Mouse (Mus musculus): ENCODE measurements around the gene Fez2. TPM values are rescaled to one million over a fixed set of nuclear protein-coding genes. Genes with fewer than 3 reads are reported as not detected.
A peak's percentile ranks its signal among the peaks of the same experiment; 100 is the strongest.

The Fez2 gene
- polyA plus RNA-seq, 1 experiment from 2014 or later, result 17.3 TPM

- H3K4me3 ChIP-seq (ENCODE audit: low read depth, low read length), result no peak overlapping the region
- 83% methylated on average over 2 of the region's 2 CpGs for WGBS (ENCODE audit: insufficient replicate concordance)
- H3K27me3 ChIP-seq (ENCODE audit: insufficient read depth, low read length), result no peaks in the 10 kb centered on the region
- TF ChIP-seq CTCF (IDR thresholded peaks at IDR 0.05; ENCODE audit: low read depth) (no peak), EP300 (IDR thresholded peaks at IDR 0.05; ENCODE audit: low read depth) (no peak)
- H3K4me2 ChIP-seq (ENCODE audit: low read depth, low read length), result no peak overlapping the region
- no peaks in the 10 kb centered on the region for H3K4me1 ChIP-seq (ENCODE audit: insufficient read depth)
- no peak for DNase-seq
- no peaks in the 10 kb centered on the region for H3K9me3 ChIP-seq (ENCODE audit: low read length)
- no peak overlapping the region for H3K27ac ChIP-seq (ENCODE audit: low read depth)
- no peaks in the 10 kb centered on the region for H3K36me3 ChIP-seq (replicated peaks; ENCODE audit: insufficient read depth, low read length)
- H3K9ac ChIP-seq (replicated peaks), result no peak overlapping the region
- no peak for ATAC-seq
These were observed 22.8 kb upstream of the Fez2 start for GRCm38 (mm10) chr17:78440771-78441170.

GRCm38 (mm10) chr17:78437161-78437560 lies 19.2 kb upstream of the Fez2 start:
- TF ChIP-seq EP300 (IDR thresholded peaks at IDR 0.05; ENCODE audit: low read depth) (no peak), CTCF (IDR thresholded peaks at IDR 0.05; ENCODE audit: low read depth) (no peak)
- H3K36me3 ChIP-seq (replicated peaks; ENCODE audit: insufficient read depth, low read length), result no peaks in the 10 kb centered on the region
- DNase-seq, result no peak
- H3K4me1 ChIP-seq (ENCODE audit: insufficient read depth), result no peaks in the 10 kb centered on the region
- no peak overlapping the region for H3K4me2 ChIP-seq (ENCODE audit: low read depth, low read length)
- no peak for ATAC-seq
- H3K4me3 ChIP-seq (ENCODE audit: low read depth, low read length), result no peak overlapping the region
- H3K27ac ChIP-seq (ENCODE audit: low read depth), result no peak overlapping the region
- H3K9ac ChIP-seq (replicated peaks), result no peak overlapping the region
- H3K27me3 ChIP-seq (ENCODE audit: insufficient read depth, low read length), result no peaks in the 10 kb centered on the region
- WGBS (ENCODE audit: insufficient replicate concordance), result 72% methylated on average over 4 of the region's 4 CpGs
- no peaks in the 10 kb centered on the region for H3K9me3 ChIP-seq (ENCODE audit: low read length)

- Histone ChIP-seq H3K9ac (replicated peaks) (no peak overlapping the region), H3K4me2 (ENCODE audit: low read depth, low read length) (no peak overlapping the region), H3K27ac (ENCODE audit: low read depth) (no peak overlapping the region), H3K36me3 (replicated peaks; ENCODE audit: insufficient read depth, low read length) (no peaks in the 10 kb centered on the region), H3K4me1 (ENCODE audit: insufficient read depth) (no peaks in the 10 kb centered on the region), H3K27me3 (ENCODE audit: insufficient read depth, low read length) (no peaks in the 10 kb centered on the region), H3K9me3 (ENCODE audit: low read length) (no peaks in the 10 kb centered on the region), H3K4me3 (ENCODE audit: low read depth, low read length) (no peak overlapping the region)
- WGBS (ENCODE audit: insufficient replicate concordance), result 74% methylated on average over 6 of the region's 6 CpGs
- no peak for DNase-seq
- TF ChIP-seq EP300 (IDR thresholded peaks at IDR 0.05; ENCODE audit: low read depth), result no peak
- TF ChIP-seq CTCF (IDR thresholded peaks at IDR 0.05; ENCODE audit: low read depth), result no peak
- ATAC-seq, result no peak
These were observed 17.7 kb upstream of the Fez2 start for GRCm38 (mm10) chr17:78435661-78436060.

GRCm38 (mm10) chr17:78434746-78435145 lies 16.8 kb upstream of the Fez2 start:
- Histone ChIP-seq H3K27me3 (ENCODE audit: insufficient read depth, low read length) (no peaks in the 10 kb centered on the region), H3K27ac (ENCODE audit: low read depth) (no peak overlapping the region), H3K9ac (replicated peaks) (no peak overlapping the region), H3K9me3 (ENCODE audit: low read length) (no peaks in the 10 kb centered on the region), H3K4me3 (ENCODE audit: low read depth, low read length) (no peak overlapping the region), H3K36me3 (replicated peaks; ENCODE audit: insufficient read depth, low read length) (no peaks in the 10 kb centered on the region), H3K4me2 (ENCODE audit: low read depth, low read length) (no peak overlapping the region), H3K4me1 (ENCODE audit: insufficient read depth) (no peaks in the 10 kb centered on the region)
- ATAC-seq, result no peak
- TF ChIP-seq EP300 (IDR thresholded peaks at IDR 0.05; ENCODE audit: low read depth), result no peak
- peak; percentile 93 for TF ChIP-seq CTCF (IDR thresholded peaks at IDR 0.05; ENCODE audit: low read depth)
- DNase-seq, result peak; percentile 71
- 21% methylated on average over 1 of the region's 1 CpGs for WGBS (ENCODE audit: insufficient replicate concordance)

GRCm38 (mm10) chr17:78430374-78430773 lies 12.4 kb upstream of the Fez2 start:
- no peak overlapping the region for H3K27ac ChIP-seq (ENCODE audit: low read depth)
- no peaks in the 10 kb centered on the region for H3K36me3 ChIP-seq (replicated peaks; ENCODE audit: insufficient read depth, low read length)
- no peaks in the 10 kb centered on the region for H3K27me3 ChIP-seq (ENCODE audit: insufficient read depth, low read length)
- no peak for DNase-seq
- no peak overlapping the region for H3K4me2 ChIP-seq (ENCODE audit: low read depth, low read length)
- 56% methylated on average over 8 of the region's 8 CpGs for WGBS (ENCODE audit: insufficient replicate concordance)
- ATAC-seq, result no peak
- H3K9me3 ChIP-seq (ENCODE audit: low read length), result no peaks in the 10 kb centered on the region
- no peak for TF ChIP-seq EP300 (IDR thresholded peaks at IDR 0.05; ENCODE audit: low read depth)
- TF ChIP-seq CTCF (IDR thresholded peaks at IDR 0.05; ENCODE audit: low read depth), result peak; percentile 58
- H3K9ac ChIP-seq (replicated peaks), result no peak overlapping the region
- no peak overlapping the region for H3K4me3 ChIP-seq (ENCODE audit: low read depth, low read length)
- no peaks in the 10 kb centered on the region for H3K4me1 ChIP-seq (ENCODE audit: insufficient read depth)

- H3K4me1 ChIP-seq (ENCODE audit: insufficient read depth), result no peaks in the 10 kb centered on the region
- H3K4me3 ChIP-seq (ENCODE audit: low read depth, low read length), result no peak overlapping the region
- H3K27ac ChIP-seq (ENCODE audit: low read depth), result no peak overlapping the region
- no peaks in the 10 kb centered on the region for H3K9me3 ChIP-seq (ENCODE audit: low read length)
- DNase-seq (no peak), ATAC-seq (no peak)
- H3K27me3 ChIP-seq (ENCODE audit: insufficient read depth, low read length), result no peaks in the 10 kb centered on the region
- no peak overlapping the region for H3K4me2 ChIP-seq (ENCODE audit: low read depth, low read length)
- 72% methylated on average over 4 of the region's 4 CpGs for WGBS (ENCODE audit: insufficient replicate concordance)
- TF ChIP-seq CTCF (IDR thresholded peaks at IDR 0.05; ENCODE audit: low read depth) (no peak), EP300 (IDR thresholded peaks at IDR 0.05; ENCODE audit: low read depth) (no peak)
- H3K36me3 ChIP-seq (replicated peaks; ENCODE audit: insufficient read depth, low read length), result no peaks in the 10 kb centered on the region
- H3K9ac ChIP-seq (replicated peaks), result no peak overlapping the region
These were observed 11.1 kb upstream of the Fez2 start for GRCm38 (mm10) chr17:78429051-78429450.

GRCm38 (mm10) chr17:78425026-78425425 lies 7.1 kb upstream of the Fez2 start:
- DNase-seq, result no peak
- no peak for ATAC-seq
- Histone ChIP-seq H3K4me2 (ENCODE audit: low read depth, low read length) (no peak overlapping the region), H3K27ac (ENCODE audit: low read depth) (no peak overlapping the region), H3K27me3 (ENCODE audit: insufficient read depth, low read length) (no peaks in the 10 kb centered on the region), H3K36me3 (replicated peaks; ENCODE audit: insufficient read depth, low read length) (no peaks in the 10 kb centered on the region), H3K4me1 (ENCODE audit: insufficient read depth) (no peaks in the 10 kb centered on the region), H3K9me3 (ENCODE audit: low read length) (no peaks in the 10 kb centered on the region), H3K9ac (replicated peaks) (no peak overlapping the region), H3K4me3 (ENCODE audit: low read depth, low read length) (no peak overlapping the region)
- WGBS (ENCODE audit: insufficient replicate concordance), result 69% methylated on average over 8 of the region's 8 CpGs
- no peak for TF ChIP-seq EP300 (IDR thresholded peaks at IDR 0.05; ENCODE audit: low read depth)
- no peak for TF ChIP-seq CTCF (IDR thresholded peaks at IDR 0.05; ENCODE audit: low read depth)

All from liver, postnatal 0 days (tissue).